Mouse (Mus musculus) bone marrow, adult 2 months (tissue): ENCODE measurements around the gene Zfp239. TPM values are rescaled to one million over a fixed set of nuclear protein-coding genes. Genes with fewer than 3 reads are reported as not detected.
A peak's percentile ranks its signal among the peaks of the same experiment; 100 is the strongest.
"Not testable (repeated sequence)": the region's sequence is repeated elsewhere in the genome, so short reads cannot be mapped to it uniquely, and the experiment has no call there.

Experiments used
- H3K27ac ChIP-seq: fragments of 200-500 bp; 2 replicates; pipeline ENCODE4 v1.5.1; 2012; ENCODE audit warnings: low read depth, mild to moderate bottlenecking, control low read depth, inconsistent platforms, low read length; ENCODE audit not compliant: control insufficient read depth, poor library complexity, insufficient read depth
- H3K4me1 ChIP-seq: fragments of 200-500 bp; 2 replicates; pipeline ENCODE4 v1.6.1; 2011; ENCODE audit warnings: low read length; ENCODE audit not compliant: control insufficient read depth, insufficient read depth
- H3K4me3 ChIP-seq: fragments of 200-500 bp; replicated peaks from 2 replicates; pipeline ENCODE3; 2011; ENCODE audit warnings: mild to moderate bottlenecking, low read depth, low read length, control low read depth; ENCODE audit not compliant: control insufficient read depth
- CTCF ChIP-seq: fragments of 200-500 bp; IDR thresholded peaks from 2 replicates; pipeline ENCODE4 v1.5.1; 2011; ENCODE audit warnings: low read length, control low read depth; ENCODE audit not compliant: control insufficient read depth, insufficient read depth
- POLR2A ChIP-seq: fragments of 200-500 bp; IDR thresholded peaks from 2 replicates; pipeline ENCODE4 v1.6.1; 2011; ENCODE audit warnings: low read depth, mild to moderate bottlenecking, control low read depth, low read length, borderline replicate concordance; ENCODE audit not compliant: control insufficient read depth
- WGBS: fragments of 180-500 bp; shearing (Covaris S2); methylation state at CpG from one replicate; pipeline ENCODE4 v1.1.7; 2018; 5-methylcytosine and 5-hydroxymethylcytosine counted together
- polyA plus RNA-seq: library from polyadenylated mRNA; stranded (reverse); fragments of >200 nt; gene quantifications from 2 replicates; pipeline ENCODE4 v1.2.4, GENCODE M21; 2011; ENCODE audit warnings: low replicate concordance; ENCODE audit not compliant: missing spikeins, insufficient read depth, insufficient read length

The Zfp239 gene
- polyA plus RNA-seq, 1 experiment: 1.3 TPM

DNA sequence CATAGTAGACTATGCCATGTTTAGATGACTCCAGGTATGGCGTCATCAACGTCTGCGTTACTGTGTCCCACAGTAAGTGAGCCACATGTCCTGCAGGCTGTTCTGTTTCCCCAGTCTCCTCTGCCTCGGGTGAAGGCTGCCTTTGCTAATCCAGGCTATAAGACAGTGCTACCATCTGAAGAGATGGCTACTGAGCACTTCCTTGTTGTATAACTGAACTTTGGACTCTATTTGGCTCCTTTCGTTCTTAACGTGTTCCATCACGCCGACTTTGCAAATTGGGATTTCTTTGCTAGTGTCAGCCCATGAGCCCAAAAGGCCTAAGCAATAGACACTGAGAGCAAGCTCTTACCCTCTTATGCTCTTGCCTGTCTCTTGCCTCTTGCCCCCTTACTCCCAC is 6.3 kb downstream of the Zfp239 start:
- H3K4me3 ChIP-seq: no peak overlapping the region
- no peak for TF ChIP-seq POLR2A
- TF ChIP-seq CTCF: no peak
- H3K27ac ChIP-seq: no peak overlapping the region
- no peaks in the 10 kb centered on the region for H3K4me1 ChIP-seq
- WGBS: 82% methylated on average over 8 of the region's 8 CpGs

GRCm38 (mm10) chr6:117871034-117871433 is 9.1 kb downstream of the Zfp239 start:
- Histone ChIP-seq H3K4me1 (no peaks in the 10 kb centered on the region), H3K27ac (no peak overlapping the region), H3K4me3 (no peak overlapping the region)
- 90% methylated on average over 14 of the region's 14 CpGs for WGBS
- TF ChIP-seq POLR2A: no peak
- no peak for TF ChIP-seq CTCF

- H3K4me3 ChIP-seq, H3K27ac ChIP-seq, H3K4me1 ChIP-seq: not testable (repeated sequence)
- WGBS: 74% methylated on average over 7 of the region's 7 CpGs
Observed at GRCm38 (mm10) chr6:117873450-117873849, 11.6 kb downstream of the Zfp239 start.

DNA sequence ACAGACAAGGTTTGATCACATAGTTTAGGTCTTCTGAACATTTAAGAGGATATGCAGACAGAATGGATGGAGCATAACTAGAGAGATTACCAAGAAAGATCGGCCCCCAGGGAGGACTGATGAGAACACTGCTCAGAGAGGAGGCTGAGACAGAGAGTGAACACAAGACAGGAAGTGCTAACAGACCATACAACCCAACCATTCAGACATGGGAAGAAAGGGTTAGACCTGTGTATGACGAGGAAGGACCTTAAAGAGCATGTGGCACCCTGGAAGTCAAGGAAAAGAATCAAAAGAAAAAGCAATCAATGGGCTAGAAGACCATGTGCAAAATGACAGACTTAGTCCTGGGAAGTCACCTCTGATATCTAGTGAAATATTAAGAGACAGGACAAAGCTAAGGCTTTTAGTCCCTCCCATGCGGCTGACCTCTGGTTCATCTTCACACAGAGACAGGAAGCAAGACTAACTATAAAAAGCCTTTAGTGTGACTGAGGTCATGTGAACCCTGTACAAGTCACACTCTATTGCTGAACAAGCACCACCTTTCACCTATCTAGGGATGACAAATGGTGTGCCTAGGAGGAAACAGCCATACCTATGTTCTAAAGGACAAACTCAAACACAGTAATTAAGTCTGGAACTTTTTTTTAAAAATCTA is 12.9 kb downstream of the Zfp239 start:
- Histone ChIP-seq H3K4me3 (no peak overlapping the region), H3K27ac (no peak overlapping the region), H3K4me1 (no peaks in the 10 kb centered on the region)
- WGBS: 53% methylated on average over 3 of the region's 3 CpGs
- TF ChIP-seq POLR2A: no peak
- no peak for TF ChIP-seq CTCF

- H3K4me1 ChIP-seq: no peaks in the 10 kb centered on the region; the same call in 1 of the 2 replicates
- TF ChIP-seq CTCF (no peak), POLR2A (no peak)
- H3K4me3 ChIP-seq: peak overlapping the region; percentile 86
- peak overlapping the region; percentile 99 for H3K27ac ChIP-seq
- 5% methylated on average over 26 of the region's 26 CpGs for WGBS
Observed at GRCm38 (mm10) chr6:117878700-117879407, 17.0 kb downstream of the Zfp239 start.

DNA sequence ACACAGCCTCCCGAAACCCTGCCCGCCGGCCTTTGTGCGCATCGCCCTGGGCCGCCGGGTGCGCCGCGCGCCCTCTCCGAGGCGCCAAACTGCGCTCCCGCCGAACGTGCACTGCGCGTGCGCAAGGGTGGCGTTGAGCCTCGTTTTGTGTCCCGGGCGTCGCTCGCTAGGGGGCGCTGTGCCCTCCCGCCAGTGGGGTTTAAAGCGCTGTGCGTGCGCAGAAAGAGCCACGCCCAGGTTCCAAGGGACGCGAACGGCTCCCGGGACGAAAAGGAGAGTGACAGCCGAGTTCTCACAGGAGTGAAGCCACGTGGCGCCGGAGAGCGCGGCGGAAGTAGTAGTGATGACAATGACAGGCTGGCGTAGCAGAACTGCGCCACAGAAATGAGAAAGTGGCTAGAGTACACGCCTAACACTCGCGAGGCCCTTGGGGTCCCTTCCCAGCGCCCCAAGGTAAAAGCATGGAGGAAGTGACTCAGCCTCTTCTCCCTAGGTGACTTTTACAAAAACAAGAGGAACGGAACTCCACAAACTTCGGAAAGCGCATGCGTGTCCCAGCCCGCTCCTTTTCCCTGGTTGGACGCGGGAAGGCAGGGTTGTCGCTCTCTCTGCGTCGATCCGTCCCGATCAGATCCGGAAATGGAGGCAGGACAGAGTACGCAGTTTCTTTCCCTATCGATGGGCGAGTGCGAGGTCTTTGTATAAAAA is 17.7 kb downstream of the Zfp239 start:
- under 1% methylated on average over 67 of the region's 67 CpGs for WGBS
- TF ChIP-seq POLR2A (peak; percentile 87), CTCF (peak; percentile 98)
- H3K4me1 ChIP-seq: no peaks in the 10 kb centered on the region; the same call in 1 of the 2 replicates

DNA sequence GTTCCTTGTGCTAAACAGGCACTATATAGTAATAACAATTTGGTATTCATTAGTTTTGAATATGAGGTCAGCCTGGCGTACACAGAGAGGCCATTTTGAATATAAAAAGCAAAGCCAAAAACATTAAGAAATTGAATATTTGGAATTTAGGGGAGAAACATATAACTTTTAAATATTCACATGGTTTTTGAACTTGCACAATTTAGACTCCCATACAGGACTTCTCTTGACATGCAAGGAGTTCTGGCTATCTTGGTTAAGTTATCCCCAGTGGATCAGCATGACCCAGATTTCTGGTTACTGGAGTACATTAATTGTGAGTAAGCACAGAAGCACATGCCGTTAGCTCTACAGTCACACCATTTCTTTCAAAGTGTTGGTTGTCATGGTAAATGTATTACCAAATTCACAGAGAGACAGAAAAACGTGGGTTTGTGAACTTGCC is 18.5 kb downstream of the Zfp239 start:
- H3K4me1 ChIP-seq: no peaks in the 10 kb centered on the region; the same call in 1 of the 2 replicates
- WGBS: 17% methylated on average over 3 of the region's 3 CpGs

More for the DNA sequence above, 17.7 kb downstream of the Zfp239 start:
- Histone ChIP-seq H3K4me3 (peak overlapping the region; percentile 86), H3K27ac (peak overlapping the region; percentile 99)

GRCm38 (mm10) chr6:117881229-117881628 is 19.3 kb downstream of the Zfp239 start:
- H3K27ac ChIP-seq: peak overlapping the region; percentile 90
- H3K4me1 ChIP-seq: no peaks in the 10 kb centered on the region; the same call in 1 of the 2 replicates
- 42% methylated on average over 7 of the region's 7 CpGs for WGBS
- H3K4me3 ChIP-seq: no peak overlapping the region
- TF ChIP-seq CTCF: no peak
- TF ChIP-seq POLR2A: no peak

More for the DNA sequence above, 18.5 kb downstream of the Zfp239 start:
- peak overlapping the region; percentile 59 for H3K4me3 ChIP-seq
- TF ChIP-seq CTCF (no peak), POLR2A (no peak)
- peak overlapping the region; percentile 73; the same call in 1 of the 2 replicates for H3K27ac ChIP-seq
